Mouse (Mus musculus) bone marrow macrophage, adult 2 months (primary cell): ENCODE measurements around the gene Nup210.

Experiments used
- CTCF ChIP-seq: IDR thresholded peaks from 2 replicates; pipeline ENCODE4 v1.5.1; 2012; ENCODE audit warnings: low read depth, mild to moderate bottlenecking, low read length, moderate library complexity
- POLR2A ChIP-seq: IDR thresholded peaks from 2 replicates; pipeline ENCODE4 v1.6.1; 2012; ENCODE audit warnings: mild to moderate bottlenecking, low read depth, low read length, borderline replicate concordance

DNA sequence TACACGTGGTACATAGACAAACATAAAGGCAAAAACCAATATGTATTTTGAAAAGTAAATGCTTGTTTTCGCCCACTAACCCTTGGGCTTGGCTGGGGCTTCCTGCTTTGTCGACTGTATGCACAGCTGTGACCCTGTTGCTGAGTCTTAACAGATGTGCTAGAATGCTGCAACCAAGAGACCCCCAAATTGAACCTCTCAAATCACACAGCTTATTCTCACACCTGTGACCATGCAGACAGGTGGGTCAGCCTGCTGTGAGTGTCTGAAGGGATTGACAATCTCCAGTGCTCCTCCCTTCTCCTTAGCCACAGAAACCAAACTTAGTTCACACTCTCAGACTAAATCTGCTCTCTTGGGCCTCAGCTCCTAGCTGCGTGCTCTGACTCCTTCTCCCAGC lies 38.1 kb upstream of the Nup210 start:
- TF ChIP-seq CTCF: no peak
- TF ChIP-seq POLR2A: no peak
